Mouse (Mus musculus): Measurements from ENCODE around the gene Asap3.
A peak's percentile ranks its signal among the peaks of the same experiment; 100 is the strongest.

The Asap3 gene

GRCm38 (mm10) chr4:136224240-136224559 is 18.0 kb downstream of the Asap3 start:
- no peak for DNase-seq

- DNase-seq: no peak
Observed at GRCm38 (mm10) chr4:136224677-136225460, 18.7 kb downstream of the Asap3 start.

DNA sequence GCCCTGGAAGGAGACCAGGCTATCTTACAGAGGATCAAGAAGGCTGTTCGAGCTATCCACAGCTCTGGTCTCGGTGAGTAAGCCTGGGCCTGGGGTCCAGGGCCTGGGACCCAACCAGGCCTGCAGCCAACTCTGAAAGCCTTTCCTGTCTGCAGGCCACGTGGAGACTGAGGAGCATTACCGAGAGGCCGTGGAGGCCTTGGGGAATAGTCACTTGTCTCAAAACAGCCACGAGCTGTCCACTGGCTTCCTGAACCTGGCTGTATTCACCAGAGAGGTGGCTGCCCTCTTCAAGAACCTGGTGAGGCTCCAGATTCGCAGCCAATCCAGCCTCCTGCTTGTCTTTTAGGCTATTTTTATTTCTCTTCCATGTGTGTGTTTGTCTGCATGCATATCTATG is 21.2 kb downstream of the Asap3 start:
- DNase-seq: no peak

- DNase-seq: no peak
Observed at GRCm38 (mm10) chr4:136228640-136229039, 22.5 kb downstream of the Asap3 start.

DNA sequence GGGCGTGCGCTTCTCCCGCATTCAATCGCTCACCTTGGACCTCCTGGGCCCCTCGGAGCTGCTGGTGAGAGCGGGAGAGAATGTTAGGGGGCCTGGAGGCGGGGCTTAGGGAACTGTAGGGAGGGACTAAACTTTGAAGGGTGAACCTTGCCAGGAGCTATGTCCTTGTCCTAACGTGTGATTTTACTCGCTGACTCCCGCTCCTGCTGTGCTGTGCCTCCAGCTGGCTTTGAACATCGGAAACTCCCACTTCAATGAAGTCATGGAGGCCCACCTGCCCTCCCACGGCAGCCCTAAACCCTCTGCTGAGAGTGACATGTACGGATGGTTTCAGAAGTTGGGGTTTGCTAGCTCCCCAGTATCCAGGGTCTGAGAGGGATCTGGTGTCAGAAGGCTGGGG is 32.5 kb downstream of the Asap3 start:
- no peak for DNase-seq

- DNase-seq: no peak
Observed at GRCm38 (mm10) chr4:136239111-136239510, 32.9 kb downstream of the Asap3 start.

DNA sequence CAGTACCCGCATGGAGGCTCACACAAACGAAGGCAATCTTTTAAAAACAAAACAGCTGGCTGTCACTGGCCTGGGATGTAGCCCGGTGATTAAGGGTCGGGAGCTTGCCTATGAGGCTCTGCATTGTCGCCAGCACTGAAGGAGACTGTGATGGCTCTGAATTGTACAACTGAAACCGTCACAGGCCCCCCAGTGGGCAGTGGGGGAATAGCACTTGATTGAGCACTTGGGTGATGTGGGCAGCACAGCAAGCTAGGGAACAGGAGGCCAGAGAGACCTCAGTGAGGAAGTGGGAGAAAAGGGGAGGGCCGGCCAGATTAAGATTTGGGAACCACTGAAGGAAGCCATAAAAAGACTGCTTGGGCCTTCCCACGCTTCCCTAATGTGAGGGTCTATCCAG is 33.5 kb downstream of the Asap3 start:
- DNase-seq: peak; percentile 67

DNA sequence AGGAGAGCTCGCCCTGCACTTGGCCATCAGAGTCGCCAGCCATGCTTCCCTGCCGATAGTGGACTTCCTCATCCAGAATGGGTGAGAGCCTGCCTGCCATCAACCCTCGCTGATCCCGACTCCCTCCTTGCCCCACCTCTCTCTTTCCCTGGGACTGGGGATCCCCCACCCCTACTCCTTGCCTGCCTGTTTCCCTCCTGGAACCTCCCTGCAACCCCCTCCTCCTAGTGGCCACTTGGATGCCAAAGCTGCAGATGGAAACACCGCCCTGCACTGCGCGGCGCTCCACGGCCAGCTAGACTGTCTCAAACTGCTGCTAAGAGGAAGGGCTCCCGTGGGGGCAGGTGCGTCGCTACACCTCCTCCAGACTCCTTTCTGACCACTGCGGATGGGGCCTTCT is 34.0 kb downstream of the Asap3 start:
- no peak for DNase-seq

DNA sequence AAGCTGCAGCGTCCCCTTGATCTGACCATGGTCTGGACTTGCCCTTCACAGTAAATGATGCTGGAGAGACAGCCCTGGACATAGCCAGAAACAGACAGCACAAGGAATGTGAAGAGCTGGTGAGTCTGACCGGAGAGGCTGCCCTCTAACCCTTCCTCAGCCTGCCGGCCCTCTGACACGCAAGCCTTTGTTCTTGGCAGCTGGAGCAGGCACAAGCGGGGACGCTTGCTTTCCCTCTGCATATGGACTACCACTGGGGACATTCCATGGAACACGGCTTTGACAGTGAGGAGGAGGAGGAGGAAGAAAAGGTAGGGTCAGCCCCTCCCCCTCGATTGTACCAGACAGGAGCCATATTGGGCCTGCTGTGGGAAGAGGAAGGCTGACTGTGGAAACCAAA is 34.8 kb downstream of the Asap3 start:
- no peak for DNase-seq

- no peak for DNase-seq
Observed at GRCm38 (mm10) chr4:136242065-136242703, 36.0 kb downstream of the Asap3 start.

- no peak for DNase-seq
Observed at GRCm38 (mm10) chr4:136242728-136243127, 36.6 kb downstream of the Asap3 start.

- no peak for DNase-seq
Observed at GRCm38 (mm10) chr4:136244208-136244607, 38.0 kb downstream of the Asap3 start.

DNA sequence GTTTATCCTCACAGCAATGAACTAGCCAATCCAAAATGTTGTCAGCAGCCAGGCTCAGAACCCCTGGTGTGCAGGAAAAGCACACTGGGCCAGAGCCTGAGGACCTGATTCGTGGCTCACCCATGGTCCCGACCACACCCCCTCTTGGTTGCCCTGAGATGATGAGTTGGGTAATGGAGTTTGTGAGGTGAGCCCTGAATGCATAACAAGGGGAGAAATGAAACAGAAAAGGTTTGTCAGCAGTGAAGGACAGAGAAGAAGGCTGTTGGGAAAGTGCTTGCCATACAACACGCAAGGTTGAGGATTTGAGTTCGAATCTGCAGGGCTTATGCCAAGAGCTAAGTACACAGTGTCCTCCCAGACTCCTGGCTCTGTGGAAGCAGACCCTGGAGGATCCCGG is 39.5 kb downstream of the Asap3 start:
- no peak for DNase-seq

- DNase-seq: no peak
Observed at GRCm38 (mm10) chr4:136246568-136246969, 40.4 kb downstream of the Asap3 start.

- no peak for DNase-seq
Observed at GRCm38 (mm10) chr4:136247386-136247728, 41.2 kb downstream of the Asap3 start.

GRCm38 (mm10) chr4:136247729-136248463 is 41.7 kb downstream of the Asap3 start, which contains the start of gene Tcea3:
TSS of gene Tcea3 (plus strand) at chr4:136247729.
- DNase-seq: no peak

- no peak for DNase-seq
Observed at GRCm38 (mm10) chr4:136248464-136249331, 42.5 kb downstream of the Asap3 start.

DNA sequence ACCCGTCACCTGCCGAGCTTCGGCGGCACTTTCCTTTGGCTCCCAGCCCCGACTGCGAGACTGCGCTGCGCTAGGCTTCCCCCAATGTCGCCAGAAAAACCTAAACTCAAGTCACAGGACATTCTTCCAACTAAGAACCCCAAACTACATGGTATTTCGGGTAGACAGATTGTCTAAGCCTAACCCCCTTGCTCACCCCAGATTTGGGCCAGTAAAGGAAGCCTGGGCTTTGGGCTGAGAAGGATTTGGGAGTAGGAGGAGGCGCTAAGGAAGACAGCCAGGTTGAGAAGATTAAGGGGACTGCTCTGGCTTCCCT is 43.1 kb downstream of the Asap3 start:
- no peak for DNase-seq

DNA sequence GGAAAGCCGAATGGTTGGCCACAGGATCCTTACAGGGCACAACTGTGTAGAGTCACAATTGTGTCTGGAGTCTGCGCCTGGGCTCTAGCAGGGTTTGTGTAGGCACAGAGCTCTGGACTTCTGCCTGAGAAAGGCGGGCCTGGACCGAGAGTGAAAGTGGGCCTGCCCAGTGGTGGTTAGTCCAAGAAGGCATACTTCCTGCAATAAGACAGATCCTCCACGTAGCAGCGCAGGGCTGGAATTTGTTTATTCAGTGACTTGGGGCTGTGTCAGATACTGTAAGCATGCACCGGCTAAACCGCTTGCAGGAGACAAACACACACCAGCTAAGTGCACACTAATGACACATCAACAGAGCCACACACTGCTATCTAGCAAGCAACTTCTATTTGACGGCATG is 43.6 kb downstream of the Asap3 start:
- DNase-seq: no peak

DNA sequence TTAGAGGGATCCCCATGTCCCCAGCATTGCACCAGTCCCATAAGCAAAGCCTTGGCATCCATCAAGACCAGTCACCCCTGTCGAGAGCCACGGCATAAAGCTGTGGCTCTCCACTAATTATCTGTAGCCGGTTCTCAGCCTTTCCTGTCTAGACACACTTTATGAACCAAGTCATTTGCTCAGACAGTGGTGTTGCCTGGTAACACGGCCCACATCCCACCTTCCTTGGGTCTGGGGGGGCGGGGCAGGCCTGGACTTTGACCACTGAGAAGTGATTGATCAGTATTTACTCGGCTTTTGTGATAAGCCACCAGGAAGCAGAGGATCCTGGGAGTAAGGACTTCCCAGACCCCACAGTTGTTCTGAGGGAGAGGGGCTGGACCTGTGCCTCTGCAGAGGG is 49.8 kb downstream of the Asap3 start:
- DNase-seq: no peak

DNA sequence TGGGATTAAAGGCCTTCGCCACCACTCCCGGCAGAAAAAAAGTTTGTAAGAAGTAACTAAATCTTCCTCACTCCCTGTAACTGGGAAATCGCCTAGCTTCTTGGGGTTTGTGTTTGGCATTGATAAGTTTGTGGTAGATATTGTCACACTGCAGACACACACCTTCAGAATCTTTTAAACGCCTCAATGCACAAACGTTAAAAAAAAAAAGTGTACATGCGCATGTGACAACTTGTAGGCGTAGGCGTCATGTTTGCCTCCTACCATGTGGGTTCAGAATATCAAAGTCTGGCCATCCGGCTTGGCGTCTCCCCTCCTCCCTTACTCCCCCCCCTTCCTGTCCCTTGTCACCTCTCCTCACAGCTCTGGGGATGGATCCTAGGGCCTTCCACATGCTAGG is 50.5 kb downstream of the Asap3 start:
- no peak for DNase-seq

DNA sequence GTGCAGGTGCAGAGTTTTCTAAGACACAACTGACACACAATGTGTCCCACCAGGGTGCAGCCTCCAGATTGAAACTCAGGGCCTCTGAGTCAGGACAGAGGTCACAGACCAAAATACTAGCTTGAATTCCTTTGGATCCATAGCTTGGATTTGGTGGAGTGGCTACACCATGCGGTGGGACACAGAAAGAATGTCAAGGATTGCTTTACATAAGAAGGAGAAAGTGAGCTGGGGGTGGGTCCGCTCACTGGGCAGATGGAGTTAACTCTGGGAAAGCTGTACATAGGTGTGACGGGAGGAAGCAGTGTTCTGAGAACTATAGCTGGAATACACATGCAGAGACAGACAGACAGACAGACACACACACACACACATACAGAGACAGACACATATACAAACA is 53.8 kb downstream of the Asap3 start:
- DNase-seq: no peak

- peak; percentile 48 for DNase-seq
Observed at GRCm38 (mm10) chr4:136260491-136261180, 54.5 kb downstream of the Asap3 start.

Measured in cerebellum, adult 9-11 months (tissue).